Mouse (Mus musculus): ENCODE results near the gene Tbl1x.

Tbl1x gene

DNA sequence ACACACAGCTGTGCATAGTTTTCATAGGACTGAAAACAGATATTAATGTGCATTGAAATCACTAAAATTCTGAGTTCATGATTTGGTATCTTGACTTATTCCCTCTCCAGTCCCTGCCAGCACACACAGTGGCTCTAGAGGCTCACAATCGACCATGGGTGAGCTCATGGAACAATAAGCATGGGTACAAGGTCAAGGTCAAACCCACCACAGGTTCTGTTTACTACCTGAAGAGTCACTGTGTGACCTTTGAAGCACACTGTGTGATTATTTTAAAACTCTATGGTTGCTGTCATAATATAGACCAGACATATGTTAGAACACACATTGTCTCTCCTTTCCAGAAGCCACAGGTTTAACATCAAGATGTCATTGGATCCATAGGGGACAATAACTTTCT, 96.7 kb downstream of the Tbl1x start:
- DNase-seq (ENCODE audit: low spot score in 2 of 2): no peak

GRCm38 (mm10) chrX:77608947-77609703, 98.3 kb downstream of the Tbl1x start:
- DNase-seq (ENCODE audit: low spot score in 2 of 2): no peak

DNA sequence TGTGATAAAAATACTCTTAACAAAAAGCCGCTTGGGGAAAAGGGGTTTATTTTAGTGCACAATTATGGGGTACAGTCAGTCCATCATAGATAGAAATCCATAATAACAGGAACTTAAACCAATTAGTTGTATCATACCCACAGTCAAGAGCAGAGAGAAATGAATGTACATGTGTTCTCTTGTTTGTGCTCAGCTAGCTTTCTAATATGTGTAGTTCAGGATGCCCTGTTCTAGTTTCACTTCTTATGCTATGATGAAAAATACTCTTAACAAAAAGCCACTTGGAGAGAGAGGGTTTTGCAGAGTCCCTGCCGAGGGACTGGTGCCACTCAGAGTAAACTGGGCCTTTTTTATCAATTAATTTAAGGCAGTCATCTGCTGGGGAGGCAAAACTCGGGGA, 101.1 kb downstream of the Tbl1x start:
- no peak for DNase-seq (ENCODE audit: low spot score in 2 of 2)

GRCm38 (mm10) chrX:77613041-77613440, 102.2 kb downstream of the Tbl1x start:
- DNase-seq (ENCODE audit: low spot score in 2 of 2): no peak

DNA sequence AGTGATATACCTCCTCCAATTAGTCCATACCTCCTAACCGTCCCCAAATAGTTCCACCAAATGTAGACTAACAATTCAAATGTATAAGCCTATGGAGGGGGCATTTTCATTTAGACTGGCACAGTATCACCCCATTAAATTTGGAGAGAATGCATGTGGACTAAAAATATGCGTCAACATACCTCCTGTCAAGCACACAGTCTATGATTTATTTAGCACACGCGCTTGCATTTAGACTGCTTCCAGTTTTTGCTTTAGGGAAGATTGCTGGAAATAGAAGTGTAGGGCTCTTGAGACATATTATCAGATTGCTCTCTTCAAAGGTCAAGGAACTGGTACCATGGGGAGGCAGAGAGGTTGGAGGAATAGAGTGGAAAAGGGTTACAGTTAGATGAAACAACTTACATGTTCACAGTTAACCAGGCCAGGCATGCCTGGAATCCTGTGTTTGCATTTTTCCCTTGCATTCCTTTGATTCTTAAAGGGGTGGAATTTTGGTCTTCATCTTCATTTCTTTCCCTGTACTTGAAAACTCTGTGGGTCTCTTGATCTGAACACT, 105.0 kb downstream of the Tbl1x start:
- DNase-seq (ENCODE audit: low spot score in 2 of 2): no peak

DNA sequence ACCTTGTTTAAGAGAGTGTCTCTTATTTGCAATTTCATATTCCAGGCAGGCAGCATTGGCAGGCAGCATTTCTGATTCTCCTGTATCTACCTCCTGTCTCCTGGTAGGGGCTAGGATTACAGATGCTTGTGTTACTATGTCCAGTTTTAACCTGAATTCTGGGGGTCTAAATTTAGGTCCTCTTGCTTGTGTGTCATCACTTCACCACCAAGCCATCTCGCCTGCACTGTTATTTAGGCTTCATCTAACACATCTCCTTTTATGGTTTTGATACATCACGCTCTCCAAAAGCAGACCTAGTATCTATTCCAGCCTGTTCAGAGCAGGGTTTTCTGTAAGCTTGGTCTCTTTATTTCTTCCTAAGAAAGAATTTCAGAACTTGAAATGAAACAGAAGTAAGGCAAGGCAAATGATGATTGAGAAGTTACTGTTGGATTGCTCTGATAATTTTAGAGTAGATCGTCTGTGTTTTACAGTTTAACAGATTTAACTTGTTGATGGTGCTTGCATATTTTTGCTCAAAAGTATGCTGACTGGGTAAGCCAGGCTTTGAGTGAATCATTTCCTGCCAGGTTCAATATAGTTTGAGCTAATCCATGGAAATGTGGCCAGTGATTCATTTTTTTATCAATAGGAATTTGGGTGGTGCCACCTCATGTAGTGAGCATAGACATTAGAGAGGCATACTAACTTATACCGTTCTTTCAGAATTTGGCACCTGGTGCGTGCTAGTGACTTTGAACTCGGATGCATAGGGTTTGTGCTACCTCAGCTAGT, 106.7 kb downstream of the Tbl1x start:
- no peak for DNase-seq (ENCODE audit: low spot score in 2 of 2)

- no peak for DNase-seq (ENCODE audit: low spot score in 2 of 2)
Measured at GRCm38 (mm10) chrX:77630439-77630838, 119.6 kb downstream of the Tbl1x start.

- no peak for DNase-seq (ENCODE audit: low spot score in 2 of 2)
Measured at GRCm38 (mm10) chrX:77636499-77636898, 125.7 kb downstream of the Tbl1x start.

- DNase-seq (ENCODE audit: low spot score in 2 of 2): peak in 1 of 2 experiments; percentile 6
Measured at GRCm38 (mm10) chrX:77638076-77638475, 127.3 kb downstream of the Tbl1x start.

- DNase-seq (ENCODE audit: low spot score in 2 of 2): no peak
Measured at GRCm38 (mm10) chrX:77640301-77640700, 129.5 kb downstream of the Tbl1x start.

- no peak for DNase-seq (ENCODE audit: low spot score in 2 of 2)
Measured at GRCm38 (mm10) chrX:77646164-77646563, 135.4 kb downstream of the Tbl1x start.

GRCm38 (mm10) chrX:77650246-77650645, 139.4 kb downstream of the Tbl1x start:
- no peak for DNase-seq (ENCODE audit: low spot score in 2 of 2)

- no peak for DNase-seq (ENCODE audit: low spot score in 2 of 2)
Measured at GRCm38 (mm10) chrX:77662030-77662429, 151.2 kb downstream of the Tbl1x start.

DNA sequence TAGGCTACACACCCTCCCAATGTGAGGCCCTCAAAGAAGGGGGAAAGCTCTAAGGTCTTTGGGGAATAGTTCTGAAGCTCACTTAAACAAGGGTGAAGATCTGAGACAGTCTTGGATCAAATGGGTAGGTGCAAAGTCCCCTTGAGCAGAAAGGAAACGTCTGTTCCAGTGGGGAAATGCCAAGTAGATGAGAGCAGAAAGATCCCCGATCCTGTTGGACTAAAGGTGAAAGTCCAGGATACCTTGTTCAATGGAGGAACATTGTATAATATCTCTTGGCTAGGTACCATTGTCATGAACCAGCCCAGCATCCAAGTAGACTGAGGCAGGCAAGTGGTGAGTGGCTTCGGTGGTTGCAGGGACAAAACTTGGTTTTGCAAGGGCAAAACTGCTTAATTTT, 152.5 kb downstream of the Tbl1x start:
- DNase-seq (ENCODE audit: low spot score in 2 of 2): no peak

DNA sequence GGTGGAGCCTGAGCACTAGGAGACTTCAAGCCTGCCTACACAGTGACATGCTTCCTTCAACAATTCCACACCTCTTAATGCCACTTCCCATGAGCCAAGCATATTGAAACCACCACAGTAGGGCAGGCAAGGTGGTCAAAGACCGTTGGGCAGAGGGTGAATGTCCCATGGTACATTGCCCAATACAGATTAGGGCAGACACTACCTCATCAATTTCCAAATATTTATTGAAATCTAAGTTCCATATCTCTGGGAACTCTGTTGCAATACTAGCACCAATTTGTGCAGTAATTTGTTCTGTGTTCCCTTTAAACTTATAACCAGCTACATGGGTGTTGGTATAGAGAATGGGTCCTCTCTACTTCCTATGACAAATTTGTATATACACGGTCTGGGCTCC, 154.2 kb downstream of the Tbl1x start:
- DNase-seq (ENCODE audit: low spot score in 2 of 2): no peak

- peak in 1 of 2 experiments; percentile 5 for DNase-seq (ENCODE audit: low spot score in 2 of 2)
Measured at GRCm38 (mm10) chrX:77666911-77667310, 156.1 kb downstream of the Tbl1x start.

DNA sequence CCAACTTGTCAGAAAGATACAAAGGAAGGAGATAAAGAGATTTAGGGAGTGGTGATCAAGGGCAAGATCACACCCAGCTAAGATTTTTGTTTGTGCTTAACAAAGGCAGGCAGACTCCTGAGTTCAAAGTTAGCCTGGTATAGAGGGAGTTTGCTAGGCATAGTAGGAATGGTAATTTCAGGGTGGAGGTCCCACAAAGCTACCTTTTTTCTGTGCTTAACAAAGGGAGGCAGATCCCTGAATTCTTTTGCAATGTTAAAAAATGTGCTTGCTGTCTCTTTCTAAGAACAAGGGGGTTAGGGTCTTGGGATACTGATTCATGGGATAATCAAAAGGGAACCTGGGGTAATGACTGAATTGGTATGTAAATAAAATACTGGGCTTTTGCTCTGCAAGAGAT, 156.6 kb downstream of the Tbl1x start:
- no peak for DNase-seq (ENCODE audit: low spot score in 2 of 2)

- no peak for DNase-seq (ENCODE audit: low spot score in 2 of 2)
Measured at GRCm38 (mm10) chrX:77669779-77670550, 159.2 kb downstream of the Tbl1x start.

Measured in cerebellum, postnatal 4 days (tissue).